Mouse (Mus musculus) liver (tissue): ENCODE results near the gene Vmn2r54.
"Not testable (repeated sequence)": the region's sequence is repeated elsewhere in the genome, so short reads cannot be mapped to it uniquely, and the experiment has no call there.

Experiments used
- DNase-seq: peaks from one replicate; pipeline ENCODE4 v3.0.0-alpha.2; 2020; ENCODE audit warnings: mixed read lengths

The Vmn2r54 gene

DNA sequence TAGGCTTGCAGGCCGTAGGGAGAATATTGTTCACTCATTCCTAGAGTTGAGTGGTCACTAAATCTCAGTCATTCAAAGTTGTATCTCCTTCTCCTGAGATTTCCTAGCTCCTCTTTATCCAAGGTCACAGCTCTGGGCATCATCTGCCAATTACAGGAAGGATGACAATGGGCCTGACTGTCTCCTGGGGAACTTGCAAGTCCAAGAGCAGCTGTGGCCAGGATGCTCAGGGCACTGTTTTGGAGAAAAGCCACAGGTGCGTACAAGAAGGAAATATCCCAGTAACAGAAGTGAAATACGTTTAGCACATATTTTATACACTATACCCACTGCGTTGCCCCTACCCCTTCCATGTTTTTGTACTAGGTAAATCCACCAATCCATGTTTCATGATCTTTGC, at the start of gene Vmn2r54:
Vmn2r54 (minus strand) TSS at position 101 of the 400 bp plus-strand sequence.
- DNase-seq, result not testable (repeated sequence)

DNA sequence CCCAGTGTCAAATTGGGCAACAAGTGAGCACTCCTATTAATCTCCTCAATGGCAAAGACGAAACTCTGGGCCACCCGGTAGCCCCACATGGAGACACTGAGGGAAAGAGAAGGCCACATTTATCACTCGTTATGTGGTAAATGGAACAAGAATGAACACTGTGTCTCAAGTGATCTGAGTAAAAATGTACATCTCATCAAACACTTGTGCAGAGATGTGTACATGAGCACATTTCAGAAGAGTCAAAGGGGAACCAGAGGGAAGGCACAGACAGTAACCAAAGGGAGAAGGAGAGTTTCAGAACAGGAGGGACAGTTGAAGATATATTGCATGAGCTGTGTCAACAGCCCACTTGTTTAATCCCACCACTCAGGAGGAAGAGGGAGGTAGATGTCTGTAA, 44.8 kb upstream of the Vmn2r54 start, which contains the start of gene Vmn2r55:
Vmn2r55 (minus strand) TSS at position 101 of the 400 bp plus-strand sequence.
- not testable (repeated sequence) for DNase-seq

DNA sequence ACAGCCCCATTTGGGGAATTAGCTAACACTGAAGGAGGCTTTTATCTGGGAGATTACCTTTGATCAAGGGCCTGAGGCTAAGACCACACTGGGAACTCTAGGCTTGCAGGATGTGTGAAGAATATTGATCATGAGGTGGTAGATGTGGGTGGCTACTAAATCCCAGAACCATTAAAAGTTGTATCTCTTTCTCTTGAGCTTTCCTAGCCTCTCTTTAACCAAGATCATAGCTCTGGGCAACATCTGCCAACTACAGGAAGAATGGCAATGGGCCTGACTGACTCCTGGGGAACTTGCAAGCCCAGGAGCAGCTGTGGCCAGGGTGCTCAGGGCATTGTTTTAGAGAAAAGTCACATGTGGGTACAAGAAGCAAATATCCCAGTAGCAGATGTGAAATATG, 31.4 kb downstream of the Vmn2r54 start, which contains the start of gene Vmn2r53:
Vmn2r53 (minus strand) TSS at position 101 of the 400 bp plus-strand sequence.
- DNase-seq, result no peak
